Mouse (Mus musculus): ENCODE measurements around the gene Eras.
"Not testable (repeated sequence)": the region's sequence is repeated elsewhere in the genome, so short reads cannot be mapped to it uniquely, and the experiment has no call there.

The Eras gene

DNA sequence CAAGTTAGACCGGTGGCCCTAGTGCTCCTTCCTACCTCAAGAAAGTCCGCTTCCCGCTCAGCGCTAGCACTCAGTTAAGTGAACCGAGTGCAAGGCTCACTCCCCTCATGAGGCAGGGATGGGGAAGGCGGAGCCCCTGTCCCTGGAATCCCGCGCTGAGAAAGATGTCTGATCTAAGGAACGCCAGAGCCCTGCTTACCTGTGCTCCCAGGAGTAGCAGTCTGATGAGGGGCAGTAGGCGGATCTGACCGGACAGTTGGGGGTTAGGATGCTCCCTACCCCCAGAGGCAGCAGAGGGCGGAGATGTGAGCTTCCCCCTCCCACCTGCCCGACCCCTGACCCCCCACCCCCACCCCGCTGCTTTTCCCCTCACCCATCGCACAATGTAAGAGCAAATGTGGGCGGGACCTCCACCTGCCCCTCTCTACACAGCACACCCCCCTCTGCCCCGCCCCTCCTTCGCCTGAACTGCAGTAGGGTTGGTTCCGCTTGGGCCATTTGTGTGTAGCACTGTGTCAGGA lies at the start of gene Eras:
Gene Eras (minus strand): TSS at position 338 of the 521 bp plus-strand sequence.
- no peak for DNase-seq

DNA sequence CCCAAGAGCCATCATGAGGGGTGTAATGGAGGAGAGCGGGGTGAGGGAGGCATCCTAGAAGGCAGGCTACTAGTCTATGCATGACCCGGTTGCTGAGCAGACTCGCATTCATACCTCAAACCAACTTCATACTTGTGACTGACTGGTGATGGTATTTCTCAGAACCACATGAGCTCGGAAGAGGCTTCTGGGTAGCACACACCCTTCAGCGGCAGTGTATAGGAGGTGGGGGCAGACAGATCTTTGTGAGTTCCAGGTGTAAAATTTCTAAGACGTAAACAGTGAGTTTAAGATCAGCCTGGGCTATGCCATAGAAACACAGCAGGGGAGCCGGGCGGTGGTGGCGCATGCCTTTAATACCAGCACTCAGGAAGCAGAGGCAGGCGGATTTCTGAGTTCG lies 49.5 kb upstream of the Eras start, which contains the start of gene Gata1:
Gene Gata1 (minus strand): TSS at position 180 of the 400 bp plus-strand sequence.
- no peak for DNase-seq

DNA sequence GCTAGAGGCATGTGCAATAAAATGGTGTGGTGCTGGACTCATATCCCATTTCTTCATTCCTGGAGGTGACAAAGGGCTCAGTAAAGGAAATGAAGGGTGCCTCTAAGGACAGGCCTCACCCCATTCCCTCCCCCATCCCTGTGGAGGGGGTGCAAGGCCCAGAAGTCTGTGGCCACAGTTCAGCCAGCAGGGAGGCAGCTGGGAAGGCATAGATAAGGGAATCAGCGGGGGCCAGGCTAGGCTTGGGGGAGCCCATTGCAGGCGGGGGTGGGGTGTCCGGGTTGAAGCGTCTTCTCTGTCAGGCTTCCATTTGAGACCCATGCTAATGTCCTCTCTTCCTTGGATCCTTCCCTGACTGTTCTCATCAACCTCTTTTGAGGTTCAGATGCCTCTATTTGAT lies 42.9 kb upstream of the Eras start:
- DNase-seq: peak; percentile 91

DNA sequence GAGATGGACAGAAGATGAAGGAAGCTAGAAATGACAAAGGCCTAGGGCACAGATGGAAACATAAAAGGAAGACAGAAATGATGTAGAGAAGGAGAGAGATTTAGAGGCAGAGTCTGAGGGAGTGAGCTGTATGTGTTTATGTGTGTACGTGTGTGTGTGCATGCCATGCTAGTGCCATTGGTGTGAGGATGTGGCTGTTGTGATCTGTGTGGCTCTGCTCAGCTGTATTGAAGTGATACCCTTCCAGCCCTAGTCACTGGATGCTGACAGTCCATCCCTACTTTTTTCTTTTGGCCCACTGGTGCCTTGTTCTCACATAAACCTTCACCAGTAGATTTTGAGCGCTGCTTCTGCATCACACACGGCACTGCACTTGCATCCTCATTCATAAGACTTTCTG lies 40.5 kb upstream of the Eras start:
- no peak for DNase-seq

DNA sequence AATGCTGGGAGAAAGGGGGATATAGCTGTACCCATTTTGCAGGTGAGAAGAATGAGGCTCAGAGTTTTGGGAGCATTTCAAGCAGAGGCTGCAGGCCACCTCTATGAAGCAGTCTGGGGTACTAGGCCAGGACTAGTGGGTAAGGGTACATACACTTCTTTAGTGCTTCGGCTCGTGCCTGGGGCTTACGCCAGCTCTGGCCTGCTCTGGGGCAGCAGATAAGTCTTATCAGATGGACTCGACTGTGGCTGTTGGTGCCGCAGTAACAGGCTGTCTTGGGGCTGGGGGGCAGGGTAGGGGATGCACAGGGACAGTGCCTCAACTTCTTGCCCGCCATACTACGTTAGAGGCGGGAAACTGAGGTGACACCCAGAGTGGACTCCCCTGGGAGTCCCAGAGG lies 39.8 kb upstream of the Eras start:
- DNase-seq: peak; percentile 82

DNA sequence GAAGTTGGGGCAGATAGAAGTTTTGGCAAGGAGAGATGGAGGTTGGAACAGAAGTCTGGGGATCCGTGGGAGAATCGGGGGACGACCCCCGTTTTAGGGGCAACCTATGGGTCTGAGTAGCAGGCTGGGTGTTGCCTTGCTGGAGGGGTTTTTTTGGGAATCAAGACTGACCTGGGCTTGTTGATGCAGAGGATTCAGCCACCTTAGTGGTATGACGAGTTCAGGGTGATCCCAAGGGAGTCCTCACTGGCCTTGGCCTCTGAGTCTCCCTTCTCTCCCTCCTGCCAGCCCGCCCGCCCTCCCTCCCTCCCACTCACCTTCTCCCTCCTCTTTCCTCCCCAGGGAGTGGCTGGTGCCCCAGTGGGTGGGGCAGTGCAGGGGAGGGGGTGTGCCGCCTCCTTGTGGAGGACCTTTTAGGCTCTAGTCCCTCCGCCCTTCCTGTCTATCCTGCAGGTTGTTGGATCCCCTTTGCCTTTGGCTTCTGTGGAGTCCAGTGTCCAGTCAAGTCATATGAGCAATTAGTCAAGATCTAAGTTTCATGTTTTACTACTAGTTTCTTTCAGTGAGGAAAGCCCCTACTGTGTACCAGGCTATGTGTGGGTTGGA lies 39.3 kb upstream of the Eras start:
- peak; percentile 90 for DNase-seq

DNA sequence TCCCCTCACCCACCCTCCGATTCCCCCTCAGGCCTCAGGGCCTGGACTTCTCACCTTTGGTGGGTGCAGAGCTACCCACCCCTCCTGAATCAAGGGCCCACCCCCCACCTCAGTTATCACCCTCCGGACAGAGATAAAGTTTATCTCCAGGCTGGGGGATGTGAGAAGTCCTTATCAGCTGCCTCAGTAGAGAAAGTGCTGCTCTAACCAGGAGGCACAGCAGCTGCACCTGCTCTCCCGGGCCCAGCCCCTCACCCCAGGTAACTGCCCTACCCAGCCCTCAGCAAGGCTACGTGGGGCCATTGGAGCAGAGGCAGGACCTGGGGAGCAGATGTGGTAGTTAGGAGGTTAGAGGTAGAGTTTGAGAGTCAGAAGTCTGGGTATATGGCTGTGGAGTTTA lies 37.8 kb upstream of the Eras start:
- peak; percentile 63 for DNase-seq

DNA sequence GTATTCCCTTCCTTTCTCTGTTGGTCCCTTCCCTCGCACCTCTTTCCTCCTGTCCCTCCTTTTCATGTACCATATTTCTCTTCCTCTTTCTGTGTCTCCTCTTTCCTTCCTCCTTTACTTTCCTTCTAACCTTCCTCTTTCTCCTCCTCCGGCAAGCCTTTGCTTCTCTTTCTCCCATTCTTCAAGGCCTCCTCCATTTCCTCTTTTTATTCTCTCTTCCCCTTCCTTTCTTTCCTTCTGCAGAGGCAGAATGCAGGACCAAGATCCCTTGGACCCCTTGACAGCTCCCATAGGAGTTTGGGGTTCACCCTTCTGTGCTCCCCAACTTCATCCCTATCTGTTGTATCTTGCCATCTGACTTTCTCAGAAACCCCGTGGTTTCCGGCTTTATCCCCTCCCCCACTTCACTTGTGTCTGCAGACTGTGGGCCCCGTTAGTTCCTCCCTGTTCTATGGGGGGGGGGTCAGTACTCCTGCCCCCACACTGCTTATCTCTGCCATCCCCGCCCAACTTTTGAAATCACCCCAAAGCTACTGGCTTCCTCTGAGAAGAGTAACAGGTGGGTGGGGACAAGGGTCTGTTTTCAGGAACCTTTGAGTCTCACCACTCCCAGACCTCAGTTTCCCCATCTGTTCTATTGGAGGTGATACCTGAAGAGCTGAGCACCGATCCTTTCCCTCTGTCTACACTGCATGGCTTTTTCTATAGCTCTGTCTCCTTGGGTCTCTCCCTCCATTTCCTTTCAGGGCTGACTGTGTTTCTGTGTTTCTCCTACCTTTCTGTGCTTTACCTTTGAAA lies 35.6 kb upstream of the Eras start:
- peak; percentile 57 for DNase-seq

DNA sequence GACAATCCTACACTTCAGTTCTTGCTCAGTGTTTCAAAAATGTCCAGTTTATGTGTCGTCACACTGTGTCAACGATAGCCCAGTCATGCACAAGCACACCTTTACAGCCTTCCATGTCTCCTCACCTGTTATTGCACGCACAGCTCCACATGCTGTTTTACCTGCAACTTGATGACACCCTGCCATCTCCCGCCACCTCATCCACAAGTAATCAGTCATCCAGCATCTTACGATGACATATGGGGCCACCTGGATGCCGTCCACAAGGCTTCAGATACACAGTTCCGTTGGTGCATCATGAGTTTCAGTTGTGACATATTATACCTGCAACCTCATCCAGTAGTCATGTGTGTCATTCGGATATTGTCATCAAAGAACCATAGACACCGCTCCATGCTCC lies 30.5 kb upstream of the Eras start:
- DNase-seq: no peak

DNA sequence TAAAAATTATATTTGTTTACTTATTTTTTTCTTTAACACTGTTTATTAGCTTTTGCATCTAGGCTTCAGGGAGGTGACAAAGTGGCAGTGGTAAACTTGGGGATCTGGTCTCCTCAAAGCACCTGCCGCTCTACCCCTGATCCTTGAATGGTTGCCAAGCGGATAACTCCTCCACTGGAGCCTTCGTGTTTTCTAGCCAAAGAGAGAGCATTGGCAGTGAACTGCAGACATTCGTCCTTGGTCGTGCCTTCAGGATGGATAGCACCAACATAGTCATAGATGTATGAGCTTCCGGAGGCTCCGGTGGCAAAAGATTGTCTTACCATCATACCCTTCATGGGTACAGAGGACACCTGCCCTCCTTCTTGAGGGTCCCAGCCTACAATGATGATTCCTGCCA lies 21.7 kb upstream of the Eras start:
- no peak for DNase-seq

DNA sequence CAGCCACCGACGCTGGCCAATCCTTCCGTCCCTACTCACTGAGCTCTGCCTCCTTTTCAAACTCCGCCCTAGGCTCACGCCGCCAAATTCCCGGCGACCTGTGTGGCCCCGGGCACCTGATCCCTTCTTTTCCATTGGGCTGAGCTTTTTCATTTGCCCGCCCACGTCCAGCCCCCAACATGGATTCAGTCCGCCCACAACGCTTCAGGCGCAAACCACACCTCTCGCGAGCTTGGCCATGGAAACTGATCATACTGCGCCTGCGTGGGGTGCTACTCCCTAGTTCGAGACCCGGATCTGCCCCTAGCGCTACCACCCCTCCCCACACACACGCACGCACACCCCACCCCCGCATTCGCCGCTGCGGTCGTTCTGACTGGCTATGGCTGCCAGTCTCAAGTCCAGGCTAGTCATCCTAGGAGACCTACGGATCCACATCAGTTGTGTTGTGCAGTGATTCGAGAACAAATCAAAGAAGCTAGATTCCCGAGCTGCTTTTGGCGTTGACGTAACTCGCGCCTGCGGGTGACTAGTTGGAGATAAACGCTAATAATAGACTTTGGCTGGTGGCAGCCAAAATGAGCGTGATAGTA lies 19.6 kb upstream of the Eras start:
- peak; percentile 93 for DNase-seq

DNA sequence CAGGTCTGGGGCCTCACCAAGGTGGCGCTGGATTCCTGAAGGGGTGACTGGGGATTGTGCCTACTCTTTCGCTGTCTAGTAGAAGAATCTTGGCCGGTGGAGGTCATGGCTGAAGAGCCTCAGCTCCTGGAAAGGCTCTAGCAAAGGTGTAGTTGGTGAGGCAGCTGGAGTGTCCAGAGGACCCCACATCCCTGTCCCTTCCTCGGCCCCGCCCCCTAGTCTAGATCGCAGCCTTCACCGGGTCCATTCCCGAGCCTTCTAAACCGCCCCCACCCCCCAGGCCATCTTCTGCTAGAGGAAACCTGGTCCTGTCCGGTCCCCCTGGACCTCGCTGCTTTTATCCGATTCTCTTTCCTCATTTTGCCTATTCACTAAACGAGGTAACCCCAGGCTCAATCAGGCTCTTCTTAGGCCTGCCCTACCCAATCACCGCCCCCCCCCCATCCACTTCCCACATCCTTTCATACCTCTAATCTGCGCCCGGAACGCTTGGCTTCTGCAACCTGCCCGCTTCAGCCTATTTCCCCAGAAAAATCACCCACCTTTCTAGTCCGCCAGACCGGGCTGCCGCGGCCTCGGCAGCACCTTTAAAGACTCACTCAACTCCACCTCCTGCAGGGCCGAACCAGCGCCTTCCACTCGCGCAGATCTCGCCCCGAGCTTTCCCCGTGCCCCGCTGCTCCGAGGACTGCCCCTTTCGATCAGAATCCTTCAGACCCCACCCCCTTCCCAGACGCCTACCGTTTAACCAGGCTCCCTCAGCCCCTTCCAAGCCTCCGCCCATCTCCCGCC lies 18.9 kb upstream of the Eras start, which contains the start of gene Hdac6:
Gene Hdac6 (minus strand): TSS at position 782 of the 792 bp plus-strand sequence.
- no peak for DNase-seq

DNA sequence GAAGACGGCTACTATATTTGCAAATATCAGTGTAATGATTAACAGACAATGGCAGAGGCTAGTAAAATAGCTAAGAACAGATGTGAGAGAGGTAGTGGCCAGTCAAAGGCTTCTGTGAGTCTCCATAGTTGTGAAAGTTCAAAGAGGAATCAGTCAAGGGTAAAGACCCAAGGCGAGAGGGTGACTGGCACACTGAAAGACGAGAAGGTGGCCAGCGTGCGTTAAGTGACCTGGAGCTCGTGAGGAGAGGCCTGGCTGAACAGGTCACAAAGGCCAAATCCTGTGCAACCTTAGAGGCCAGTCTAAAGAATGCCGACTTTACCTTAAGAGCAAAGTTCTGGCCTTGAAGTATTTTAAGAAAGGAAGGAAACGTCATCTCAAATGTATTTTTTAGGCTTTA lies 17.2 kb upstream of the Eras start:
- DNase-seq: no peak

DNA sequence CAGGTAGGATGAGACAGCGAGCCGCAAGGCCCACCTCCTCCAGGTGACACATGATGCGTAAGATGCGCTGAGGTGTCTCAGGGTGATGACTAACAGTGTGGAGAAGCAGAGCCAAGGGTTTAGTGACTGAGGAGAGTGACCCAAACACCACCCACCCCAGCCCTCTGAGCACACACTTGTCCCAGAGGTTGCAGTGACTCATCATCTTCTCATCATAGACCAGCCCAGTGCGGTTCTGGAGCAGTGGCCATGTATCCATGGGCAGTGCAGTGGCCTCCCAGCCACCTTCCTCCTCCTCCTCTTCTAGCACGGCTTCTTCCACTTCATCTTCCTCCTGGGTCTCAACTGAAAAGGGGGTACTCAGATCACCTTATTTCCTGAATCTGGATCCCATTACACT lies 9.3 kb upstream of the Eras start:
- DNase-seq: no peak

DNA sequence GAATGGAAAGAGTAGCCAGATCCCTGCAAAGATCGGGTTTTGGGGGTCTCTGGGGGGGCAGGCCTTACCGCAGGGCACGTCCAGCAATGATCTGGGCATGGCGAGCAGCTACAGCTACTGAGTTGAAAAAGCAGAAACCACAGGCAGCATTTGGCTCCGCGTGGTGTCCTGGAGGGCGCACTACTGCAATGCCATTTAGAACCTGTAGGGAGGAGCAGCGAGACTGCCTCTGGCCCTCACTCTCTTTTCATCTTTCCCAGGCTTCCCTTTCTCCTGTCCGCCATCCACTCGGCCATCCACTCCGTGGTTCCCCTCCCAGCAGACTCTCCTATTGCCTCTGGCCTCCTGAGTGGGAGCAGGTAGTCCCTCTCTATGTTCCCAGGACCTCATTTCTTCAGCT lies 8.5 kb upstream of the Eras start:
- DNase-seq: peak; percentile 24

DNA sequence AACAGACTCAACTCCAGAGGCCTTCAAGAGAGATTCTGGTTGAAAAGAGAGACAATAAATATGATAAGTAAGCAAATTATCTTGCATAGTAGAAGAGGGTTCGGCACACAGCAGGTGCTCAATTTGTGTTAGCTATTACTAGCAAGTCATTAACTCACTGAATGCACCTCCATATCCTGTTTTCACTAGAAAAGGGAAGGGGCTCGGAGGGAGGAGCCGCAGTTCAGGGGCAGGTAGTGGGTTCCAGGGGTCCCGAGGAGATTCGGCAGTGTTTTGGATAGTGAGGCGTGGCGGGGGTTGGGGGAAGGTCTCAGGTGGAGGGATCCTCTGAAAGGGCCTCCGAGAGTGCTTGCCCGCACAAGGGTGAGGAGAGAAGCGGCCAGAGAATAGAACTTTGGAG lies 1.3 kb downstream of the Eras start:
- DNase-seq: no peak

DNA sequence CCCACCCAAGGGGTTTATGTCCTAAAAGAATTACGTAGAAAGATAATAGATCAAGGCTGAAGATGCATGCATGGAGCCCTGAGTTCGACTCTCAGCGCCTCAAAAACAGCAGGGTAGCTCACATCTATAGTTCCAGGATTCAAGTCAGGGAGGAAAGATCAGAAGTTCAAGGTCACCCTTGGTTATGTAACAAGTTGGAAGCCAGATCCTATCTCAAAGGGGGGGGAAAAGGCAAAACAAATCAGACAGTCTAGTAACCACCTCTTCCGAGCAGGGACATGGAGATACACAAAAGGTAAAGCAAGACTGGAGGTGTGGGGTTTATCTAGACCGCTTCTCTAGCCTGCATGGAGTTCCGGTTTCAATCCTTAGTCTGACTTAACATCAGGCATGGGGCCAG lies 2.1 kb downstream of the Eras start:
- no peak for DNase-seq

DNA sequence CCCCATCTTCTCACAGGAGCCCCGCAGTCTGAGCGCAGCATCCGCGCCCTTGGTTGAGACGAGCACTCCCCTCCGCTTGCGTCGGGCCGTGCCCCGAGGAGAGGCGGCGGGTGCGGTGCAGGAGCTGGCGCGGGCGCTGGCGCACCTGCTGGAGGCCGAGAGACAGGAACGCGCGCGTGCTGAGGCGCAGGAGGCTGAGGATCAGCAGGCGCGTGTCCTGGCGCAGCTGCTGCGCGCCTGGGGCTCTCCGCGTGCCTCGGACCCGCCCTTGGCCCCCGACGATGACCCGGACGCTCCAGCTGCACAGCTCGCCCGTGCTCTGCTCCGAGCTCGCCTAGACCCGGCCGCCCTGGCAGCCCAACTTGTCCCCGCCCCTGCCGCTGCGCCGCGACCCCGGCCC lies 6.4 kb downstream of the Eras start:
- DNase-seq: no peak

DNA sequence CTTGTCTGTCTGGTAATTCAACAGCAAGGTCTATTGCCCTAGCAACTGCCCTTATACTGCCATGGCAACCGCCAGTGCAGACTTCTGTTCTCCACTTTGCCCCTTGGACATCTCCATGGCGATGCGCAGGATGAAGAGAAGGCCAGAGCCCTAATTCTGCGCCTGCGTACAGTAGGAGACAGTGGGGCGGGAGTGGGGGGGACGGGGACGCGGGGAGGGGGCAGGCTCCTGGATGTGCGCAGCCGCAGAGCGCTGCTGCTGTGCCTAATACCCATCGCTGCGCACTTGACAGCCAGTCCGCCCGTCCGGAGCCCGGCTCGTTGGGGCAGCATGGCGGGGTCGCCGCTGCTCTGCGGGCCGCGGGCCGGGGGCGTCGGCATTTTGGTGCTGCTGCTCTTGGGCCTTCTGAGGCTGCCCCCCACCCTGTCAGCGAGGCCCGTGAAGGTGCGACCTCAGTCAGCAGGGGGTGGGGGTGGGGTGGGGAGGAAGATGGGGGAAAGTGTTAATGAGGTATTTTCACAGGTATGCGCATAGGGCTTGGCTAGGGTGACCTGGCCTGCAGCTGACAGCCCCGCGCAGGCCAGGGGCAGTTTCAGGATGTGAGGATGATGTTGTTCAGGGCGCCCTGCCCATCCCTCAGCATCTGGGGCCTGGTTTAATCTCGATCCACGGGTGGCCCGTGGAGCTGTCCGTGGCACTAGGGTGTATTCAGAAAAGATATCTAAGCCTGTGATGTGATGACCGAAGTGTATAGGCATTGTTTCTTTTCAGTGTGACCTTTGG lies 8.6 kb downstream of the Eras start, which contains the start of gene Pcsk1n:
Gene Pcsk1n (plus strand): TSS at position 222 of the 783 bp plus-strand sequence.
- no peak for DNase-seq

DNA sequence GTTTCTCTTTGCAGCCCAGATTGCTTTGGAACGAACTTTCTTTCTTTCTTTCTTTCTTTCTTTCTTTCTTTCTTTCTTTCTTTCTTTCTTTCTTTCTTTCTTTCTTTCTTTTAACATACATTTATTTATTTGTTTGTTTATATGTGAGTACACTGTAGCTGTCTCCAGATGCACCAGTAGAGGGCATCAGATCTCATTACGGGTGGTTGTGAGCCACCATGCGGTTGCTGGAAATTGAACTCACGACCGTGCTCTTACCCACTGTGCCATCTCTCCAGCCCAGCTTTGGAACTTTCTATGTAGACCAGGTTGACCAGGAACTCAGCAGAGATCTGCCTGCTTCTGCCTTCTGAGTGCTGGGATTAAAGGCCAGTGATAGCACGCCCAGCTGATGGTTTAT lies 10.4 kb downstream of the Eras start:
- DNase-seq: not testable (repeated sequence)

DNA sequence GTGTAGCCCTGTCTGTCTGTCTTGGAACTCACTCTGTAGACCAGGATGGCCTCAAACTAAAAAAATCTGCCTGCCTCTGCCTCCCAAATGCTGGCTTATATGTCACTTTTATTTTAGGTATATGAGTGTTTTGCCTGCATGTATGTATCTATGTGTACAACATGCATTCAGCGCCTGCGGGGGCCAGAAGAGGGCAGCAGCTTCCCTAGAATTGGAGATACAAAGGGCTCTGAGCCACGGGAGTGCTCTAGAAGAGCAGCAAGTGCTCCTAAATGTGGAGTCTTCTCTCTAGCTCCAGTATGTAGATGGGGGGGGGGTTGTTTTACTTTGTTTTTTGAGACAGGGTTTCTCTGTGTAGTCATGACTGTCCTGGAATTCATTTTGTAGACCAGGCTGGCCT lies 12.7 kb downstream of the Eras start:
- DNase-seq: not testable (repeated sequence)

DNA sequence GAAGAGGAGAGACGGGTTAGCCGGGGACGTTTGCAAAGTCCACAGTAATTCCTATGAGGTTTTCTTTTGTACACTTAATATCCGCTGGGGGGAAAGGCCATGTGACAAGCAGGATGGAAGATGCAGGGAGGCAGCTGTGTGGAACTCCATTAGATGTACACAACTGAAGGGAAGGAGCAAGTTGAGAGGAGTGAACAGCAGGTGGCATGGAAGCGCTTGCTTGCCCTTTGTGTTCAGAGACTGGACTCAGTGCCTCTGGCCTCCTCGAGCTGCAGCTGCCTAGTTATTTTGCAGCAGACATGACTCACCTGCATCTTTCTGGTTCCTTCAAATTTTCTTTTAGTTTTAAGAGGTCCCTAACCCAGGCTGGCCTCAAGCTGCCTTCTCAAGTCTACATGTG lies 17.9 kb downstream of the Eras start:
- DNase-seq: no peak
